Mouse (Mus musculus): ENCODE data around the gene Trf. TPM values are rescaled to one million over a fixed set of nuclear protein-coding genes. Genes with fewer than 3 reads are reported as not detected.
"Not testable (repeated sequence)": the region's sequence is repeated elsewhere in the genome, so short reads cannot be mapped to it uniquely, and the experiment has no call there.

Trf gene
- polyA plus RNA-seq, 2 experiments, result 2,444 to 4,971 TPM

DNA sequence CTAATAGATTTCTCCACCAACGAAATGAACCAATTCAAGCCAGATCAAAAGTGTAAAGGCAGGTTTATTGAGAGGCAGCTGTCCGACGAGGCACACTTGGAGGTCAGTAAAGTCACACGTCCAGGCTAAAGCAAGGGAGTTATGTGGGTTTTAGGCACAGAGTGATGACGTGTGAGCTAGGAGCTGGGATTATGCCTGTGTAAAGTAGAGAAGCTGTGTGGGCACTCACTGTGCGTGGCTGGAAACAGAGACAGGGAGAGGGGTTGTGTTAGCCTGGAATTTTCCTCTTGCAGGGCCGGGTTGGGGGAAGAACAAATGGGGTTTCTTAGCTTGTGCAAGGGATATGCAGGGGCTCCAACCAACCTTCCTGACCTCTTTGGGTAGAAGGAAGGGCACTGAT, 61.5 kb downstream of the Trf start:
- Histone ChIP-seq H3K9me3 (ENCODE audit: control insufficient read depth, low read length) (no peaks in the 10 kb centered on the region), H3K4me2 (ENCODE audit: low read depth) (no peak overlapping the region), H3K4me1 (replicated peaks; ENCODE audit: control insufficient read depth in 2 of 2, insufficient read depth in 2 of 2, low read length in 1 of 2) (no peaks in the 10 kb centered on the region), H3K9ac (replicated peaks) (no peak overlapping the region), H3K27ac (no peak overlapping the region), H3K27me3 (ENCODE audit: control insufficient read depth, insufficient read depth, low read length) (no peaks in the 10 kb centered on the region), H3K4me3 (ENCODE audit: insufficient read depth in 1 of 2, low read depth in 2 of 2, low read length in 2 of 2) (no peak overlapping the region), H3K36me3 (replicated peaks; ENCODE audit: control insufficient read depth, insufficient read depth, low read depth) (no peaks in the 10 kb centered on the region)
- ATAC-seq (ENCODE audit: insufficient read depth) (no peak), DNase-seq (ENCODE audit: low read depth in 3 of 3, low spot score in 3 of 3) (no peak)
- TF ChIP-seq EP300 (IDR thresholded peaks at IDR 0.05; ENCODE audit: low read depth) (no peak), CTCF (IDR thresholded peaks at IDR 0.05; ENCODE audit: low read depth) (no peak)
- 58% methylated on average over 7 of the region's 7 CpGs for WGBS (ENCODE audit: insufficient replicate concordance)

DNA sequence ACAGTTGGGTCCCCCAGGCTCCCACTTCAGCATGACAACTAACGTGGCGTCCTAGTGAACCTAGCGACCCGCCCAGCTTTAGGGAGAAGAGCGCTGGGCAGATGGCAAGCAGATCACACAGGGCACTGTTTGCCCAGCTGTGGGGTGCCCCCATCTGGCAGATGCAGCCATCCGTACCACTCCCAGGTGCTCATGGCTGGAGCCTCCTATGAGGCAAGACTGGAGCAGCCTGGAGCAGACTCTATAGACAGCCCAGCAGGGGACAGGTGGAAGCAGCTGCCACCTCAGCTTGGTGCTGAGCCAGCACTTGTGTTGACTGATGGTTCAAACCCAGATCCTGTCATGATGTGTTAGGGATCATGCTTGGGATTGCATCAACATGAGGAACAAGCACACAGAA, 62.2 kb downstream of the Trf start:
- Histone ChIP-seq H3K4me3 (ENCODE audit: insufficient read depth in 1 of 2, low read depth in 2 of 2, low read length in 2 of 2) (no peak overlapping the region), H3K4me2 (ENCODE audit: low read depth) (no peak overlapping the region), H3K36me3 (replicated peaks; ENCODE audit: control insufficient read depth, insufficient read depth, low read depth) (no peaks in the 10 kb centered on the region), H3K9me3 (ENCODE audit: control insufficient read depth, low read length) (no peaks in the 10 kb centered on the region), H3K9ac (replicated peaks) (no peak overlapping the region), H3K27ac (no peak overlapping the region), H3K27me3 (ENCODE audit: control insufficient read depth, insufficient read depth, low read length) (no peaks in the 10 kb centered on the region), H3K4me1 (replicated peaks; ENCODE audit: control insufficient read depth in 2 of 2, insufficient read depth in 2 of 2, low read length in 1 of 2) (no peaks in the 10 kb centered on the region)
- TF ChIP-seq CTCF (IDR thresholded peaks at IDR 0.05; ENCODE audit: low read depth), result no peak
- TF ChIP-seq EP300 (IDR thresholded peaks at IDR 0.05; ENCODE audit: low read depth), result no peak
- WGBS (ENCODE audit: insufficient replicate concordance), result 66% methylated on average over 6 of the region's 6 CpGs
- DNase-seq (ENCODE audit: low read depth in 3 of 3, low spot score in 3 of 3) (no peak), ATAC-seq (ENCODE audit: insufficient read depth) (no peak)

DNA sequence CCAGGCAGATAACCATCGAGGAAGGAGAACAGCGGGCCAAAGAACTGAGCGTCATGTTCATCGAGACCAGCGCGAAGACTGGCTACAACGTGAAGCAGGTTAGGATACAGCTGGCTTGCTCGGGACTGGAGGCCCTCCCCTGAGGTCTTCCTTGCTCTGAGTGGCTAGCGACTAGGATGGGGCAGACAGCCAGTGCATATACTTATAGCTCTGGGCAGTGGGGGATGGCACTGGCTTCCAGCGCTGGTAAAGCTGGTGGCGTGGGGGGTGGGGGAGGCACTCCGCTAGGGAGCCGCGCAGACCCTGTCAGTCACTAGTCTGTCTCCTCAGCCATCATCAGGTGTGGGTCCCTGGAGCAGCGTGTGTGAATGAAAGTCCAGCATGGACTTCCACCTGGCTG, 66.4 kb downstream of the Trf start:
- no peak overlapping the region for H3K4me2 ChIP-seq (ENCODE audit: low read depth)
- H3K27ac ChIP-seq, result no peak overlapping the region
- H3K4me1 ChIP-seq (replicated peaks; ENCODE audit: control insufficient read depth in 2 of 2, insufficient read depth in 2 of 2, low read length in 1 of 2), result no peaks in the 10 kb centered on the region
- no peaks in the 10 kb centered on the region for H3K9me3 ChIP-seq (ENCODE audit: control insufficient read depth, low read length)
- H3K36me3 ChIP-seq (replicated peaks; ENCODE audit: control insufficient read depth, insufficient read depth, low read depth), result no peaks in the 10 kb centered on the region
- H3K4me3 ChIP-seq (ENCODE audit: insufficient read depth in 1 of 2, low read depth in 2 of 2, low read length in 2 of 2), result no peak overlapping the region
- 62% methylated on average over 15 of the region's 15 CpGs for WGBS (ENCODE audit: insufficient replicate concordance)
- H3K9ac ChIP-seq (replicated peaks), result no peak overlapping the region
- ATAC-seq (ENCODE audit: insufficient read depth) (no peak), DNase-seq (ENCODE audit: low read depth in 3 of 3, low spot score in 3 of 3) (no peak)
- H3K27me3 ChIP-seq (ENCODE audit: control insufficient read depth, insufficient read depth, low read length), result no peaks in the 10 kb centered on the region
- TF ChIP-seq CTCF (IDR thresholded peaks at IDR 0.05; ENCODE audit: low read depth) (no peak), EP300 (IDR thresholded peaks at IDR 0.05; ENCODE audit: low read depth) (no peak)

DNA sequence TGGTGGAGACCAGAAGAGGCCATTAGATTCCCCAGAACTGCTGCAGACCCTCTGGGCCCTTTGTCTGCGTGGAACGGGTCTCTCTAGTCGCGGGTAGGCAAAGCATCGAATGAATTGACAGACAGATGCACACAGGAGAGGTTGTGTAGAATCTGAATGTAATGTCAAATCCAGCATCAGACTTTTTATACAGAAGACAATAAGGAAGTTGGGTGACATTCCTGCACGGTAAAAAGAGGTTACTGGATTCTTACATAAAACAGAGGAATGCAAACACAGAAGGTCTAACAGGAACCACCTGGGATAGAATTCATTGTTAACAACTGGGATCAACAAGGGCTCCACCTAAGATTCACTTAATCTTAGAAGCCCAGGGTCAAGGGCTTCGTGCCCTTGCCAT, 75.1 kb downstream of the Trf start:
- H3K4me2 ChIP-seq (ENCODE audit: low read depth); H3K4me1 ChIP-seq (replicated peaks; ENCODE audit: control insufficient read depth in 2 of 2, insufficient read depth in 2 of 2, low read length in 1 of 2); DNase-seq (ENCODE audit: low read depth in 3 of 3, low spot score in 3 of 3); ATAC-seq (ENCODE audit: insufficient read depth); H3K4me3 ChIP-seq (ENCODE audit: insufficient read depth in 1 of 2, low read depth in 2 of 2, low read length in 2 of 2); H3K36me3 ChIP-seq (replicated peaks; ENCODE audit: control insufficient read depth, insufficient read depth, low read depth); H3K27ac ChIP-seq; H3K27me3 ChIP-seq (ENCODE audit: control insufficient read depth, insufficient read depth, low read length); H3K9ac ChIP-seq (replicated peaks); H3K9me3 ChIP-seq (ENCODE audit: control insufficient read depth, low read length): not testable (repeated sequence)
- 75% methylated on average over 7 of the region's 7 CpGs for WGBS (ENCODE audit: insufficient replicate concordance)

DNA sequence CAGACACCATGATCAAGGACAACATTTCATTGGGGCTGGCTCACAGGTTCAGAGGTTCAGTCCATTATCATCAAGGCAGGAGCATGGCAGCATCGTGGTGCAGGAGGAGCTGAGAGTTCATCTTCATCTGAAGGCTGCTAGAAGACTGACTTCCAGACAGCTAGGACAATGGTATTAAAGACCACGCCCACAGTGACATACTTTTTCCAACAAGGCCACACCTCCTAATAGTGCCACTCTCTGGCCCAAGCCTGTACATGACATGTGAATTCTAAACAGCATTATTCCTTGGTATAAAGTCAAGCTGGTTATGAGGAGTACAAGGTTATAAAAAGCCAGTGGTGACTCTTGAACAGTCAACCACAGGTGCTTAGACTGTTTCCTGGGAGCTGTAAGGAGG, 75.7 kb downstream of the Trf start:
- Histone ChIP-seq H3K9ac (replicated peaks) (no peak overlapping the region), H3K9me3 (ENCODE audit: control insufficient read depth, low read length) (no peaks in the 10 kb centered on the region), H3K27ac (no peak overlapping the region), H3K4me1 (replicated peaks; ENCODE audit: control insufficient read depth in 2 of 2, insufficient read depth in 2 of 2, low read length in 1 of 2) (no peaks in the 10 kb centered on the region), H3K4me3 (ENCODE audit: insufficient read depth in 1 of 2, low read depth in 2 of 2, low read length in 2 of 2) (no peak overlapping the region), H3K4me2 (ENCODE audit: low read depth) (no peak overlapping the region), H3K36me3 (replicated peaks; ENCODE audit: control insufficient read depth, insufficient read depth, low read depth) (no peaks in the 10 kb centered on the region), H3K27me3 (ENCODE audit: control insufficient read depth, insufficient read depth, low read length) (no peaks in the 10 kb centered on the region)
- DNase-seq (ENCODE audit: low read depth in 3 of 3, low spot score in 3 of 3) (no peak), ATAC-seq (ENCODE audit: insufficient read depth) (no peak)
- 35% methylated on average over 2 of the region's 2 CpGs for WGBS (ENCODE audit: insufficient replicate concordance)
- TF ChIP-seq EP300 (IDR thresholded peaks at IDR 0.05; ENCODE audit: low read depth) (no peak), CTCF (IDR thresholded peaks at IDR 0.05; ENCODE audit: low read depth) (no peak)

Other genes with a start within 250 kb of the Trf start
- 1.7 and 2.2 TPM in 2 replicates for gene Slco2a1, start 241.7 kb downstream of the Trf start, polyA plus RNA-seq (2012; rRNA removed)
- gene Slco2a1, start 241.7 kb downstream of the Trf start, polyA plus RNA-seq (2014; fragmentation: Nextera tagmentation; extraction: Ambion mirVana), result 3.3 and 5.7 TPM in 2 replicates
- gene Rab6b, start 118.7 kb downstream of the Trf start, polyA plus RNA-seq (2012; rRNA removed), result 0.11 and 0.13 TPM in 2 replicates
- 0.05 TPM in 1 of 2 replicates, not detected in the other for gene Rab6b, start 118.7 kb downstream of the Trf start, polyA plus RNA-seq (2014; fragmentation: Nextera tagmentation; extraction: Ambion mirVana)
- gene Srprb, start 28.3 kb downstream of the Trf start, polyA plus RNA-seq (2012; rRNA removed), result 17.1 and 17.8 TPM in 2 replicates
- gene Srprb, start 28.3 kb downstream of the Trf start, polyA plus RNA-seq (2014; fragmentation: Nextera tagmentation; extraction: Ambion mirVana), result 17.8 and 18.4 TPM in 2 replicates
- gene Gm20425, start 137 bp downstream of the Trf start, polyA plus RNA-seq (2012; rRNA removed), result 0.16 and 0.27 TPM in 2 replicates
- 1.7 and 4.2 TPM in 2 replicates for gene Gm20425, start 137 bp downstream of the Trf start, polyA plus RNA-seq (2014; fragmentation: Nextera tagmentation; extraction: Ambion mirVana)
- 32.4 and 42.2 TPM in 2 replicates for gene 1300017J02Rik, start 74.6 kb upstream of the Trf start, polyA plus RNA-seq (2012; rRNA removed)
- gene 1300017J02Rik, start 74.6 kb upstream of the Trf start, polyA plus RNA-seq (2014; fragmentation: Nextera tagmentation; extraction: Ambion mirVana), result 43.0 and 43.4 TPM in 2 replicates
- 25.9 and 43.3 TPM in 2 replicates for gene Topbp1, start 74.8 kb upstream of the Trf start, polyA plus RNA-seq (2012; rRNA removed)
- gene Topbp1, start 74.8 kb upstream of the Trf start, polyA plus RNA-seq (2014; fragmentation: Nextera tagmentation; extraction: Ambion mirVana), result 36.4 and 42.5 TPM in 2 replicates
- gene Cdv3, start 135.4 kb upstream of the Trf start, polyA plus RNA-seq (2012; rRNA removed), result 20.8 and 32.0 TPM in 2 replicates
- 41.8 and 42.3 TPM in 2 replicates for gene Cdv3, start 135.4 kb upstream of the Trf start, polyA plus RNA-seq (2014; fragmentation: Nextera tagmentation; extraction: Ambion mirVana)
- gene Bfsp2, start 250.0 kb upstream of the Trf start, polyA plus RNA-seq (2012; rRNA removed), result 0.40 and 0.73 TPM in 2 replicates
- gene Bfsp2, start 250.0 kb upstream of the Trf start, polyA plus RNA-seq (2014; fragmentation: Nextera tagmentation; extraction: Ambion mirVana), result 0.92 and 1.0 TPM in 2 replicates